Mouse (Mus musculus) MEL (cell line): ENCODE measurements around the gene Fosl1. TPM values are rescaled to one million over a fixed set of nuclear protein-coding genes. Genes with fewer than 3 reads are reported as not detected.

Experiments
- DNase-seq: peaks from one replicate; pipeline ENCODE4 v3.0.0; 2011; ENCODE audit warnings: low read depth, low spot score
- H3K27ac ChIP-seq: 2 replicates; pipeline ENCODE4 v1.5.1; 2012; ENCODE audit warnings: low read depth, mild to moderate bottlenecking, control low read depth, low read length, moderate library complexity; ENCODE audit not compliant: control insufficient read depth
- H3K27me3 ChIP-seq, 2 experiments: fragments of 150-350 bp in 1 of 2; sonication (generic) in 1 of 2; 2 replicates each; pipeline ENCODE4 v1.6.1; 2012; ENCODE audit warnings: low read length in 2 of 2, mild to moderate bottlenecking in 2 of 2, improper control_type of control experiment in 1 of 2, moderate library complexity in 1 of 2; ENCODE audit not compliant: insufficient read depth in 2 of 2, control insufficient read depth in 1 of 2
- H3K36me3 ChIP-seq, 2 experiments: 2 replicates each; pipeline ENCODE4 v1.6.1; 2012 to 2014; ENCODE audit warnings: low read length in 2 of 2, improper control_type of control experiment in 1 of 2, inconsistent platforms in 1 of 2, mild to moderate bottlenecking in 1 of 2; ENCODE audit not compliant: insufficient read depth in 2 of 2, control insufficient read depth in 1 of 2
- H3K4me1 ChIP-seq, 2 experiments: fragments of 150-350 bp in 1 of 2; sonication (generic) in 1 of 2; 2 replicates each; pipeline ENCODE4 v1.6.1; 2012; ENCODE audit warnings: low read length in 2 of 2, improper control_type of control experiment in 1 of 2, mild to moderate bottlenecking in 1 of 2; ENCODE audit not compliant: insufficient read depth in 2 of 2, control insufficient read depth in 1 of 2
- H3K4me3 ChIP-seq, 2 experiments: fragments of 150-350 bp in 1 of 2; sonication (generic) in 1 of 2; 2 replicates each; pipeline ENCODE4 v1.5.1; 2012; ENCODE audit warnings: low read depth in 2 of 2, low read length in 2 of 2, mild to moderate bottlenecking in 2 of 2, moderate library complexity in 2 of 2, control low read depth in 1 of 2, improper control_type of control experiment in 1 of 2; ENCODE audit not compliant: control insufficient read depth in 1 of 2, insufficient read depth in 1 of 2
- H3K79me2 ChIP-seq: 2 replicates; pipeline ENCODE4 v1.6.1; 2012; ENCODE audit warnings: mild to moderate bottlenecking, low read length, moderate library complexity; ENCODE audit not compliant: control insufficient read depth, poor library complexity, insufficient read depth
- H3K9ac ChIP-seq: 2 replicates; pipeline ENCODE4 v1.6.1; 2012; ENCODE audit warnings: low read depth, mild to moderate bottlenecking, control low read depth, low read length, moderate library complexity; ENCODE audit not compliant: control insufficient read depth, poor library complexity, severe bottlenecking
- H3K9me3 ChIP-seq: fragments of 150-350 bp; sonication (generic); replicated peaks from 2 replicates; pipeline ENCODE4 v1.6.1; 2012; ENCODE audit warnings: mild to moderate bottlenecking, low read length, improper control_type of control experiment, moderate library complexity; ENCODE audit not compliant: insufficient read depth
- BHLHE40 ChIP-seq: IDR thresholded peaks from 2 replicates; pipeline ENCODE4 v1.6.1; 2012; ENCODE audit warnings: low read depth, mild to moderate bottlenecking, inconsistent platforms, low read length, improper control_type of control experiment, borderline replicate concordance
- CHD2 ChIP-seq: IDR thresholded peaks from 2 replicates; pipeline ENCODE4 v1.6.1; 2011; ENCODE audit warnings: low read length, improper control_type of control experiment
- CTCF ChIP-seq, 3 experiments: IDR thresholded peaks in 2 of 3; conservative IDR thresholded peaks in 1 of 3; 2 replicates each; pipeline ENCODE4 v1.5.1; 2011 to 2012; ENCODE audit warnings: low read length in 3 of 3, low read depth in 2 of 3, mild to moderate bottlenecking in 2 of 3, improper control_type of control experiment in 1 of 3, inconsistent platforms in 1 of 3, mixed read lengths in 1 of 3, moderate library complexity in 1 of 3; ENCODE audit not compliant: control insufficient read depth in 1 of 3, insufficient read depth in 1 of 3, poor library complexity in 1 of 3, severe bottlenecking in 1 of 3
- E2F4 ChIP-seq: IDR thresholded peaks from 2 replicates; pipeline ENCODE4 v1.6.1; 2011; ENCODE audit warnings: low read depth, low read length, improper control_type of control experiment, borderline replicate concordance
- ELF1 ChIP-seq: IDR thresholded peaks from 2 replicates; pipeline ENCODE4 v1.6.1; 2014; ENCODE audit warnings: low read depth, mild to moderate bottlenecking, inconsistent platforms, low read length, improper control_type of control experiment, moderate library complexity
- EP300 ChIP-seq, 2 experiments: IDR thresholded peaks; 2 replicates each; pipeline ENCODE4 v1.6.1; 2011; ENCODE audit warnings: improper control_type of control experiment in 2 of 2, low read length in 2 of 2, low read depth in 1 of 2, mild to moderate bottlenecking in 1 of 2
- ETS1 ChIP-seq: IDR thresholded peaks from 2 replicates; pipeline ENCODE4 v1.6.1; 2012; ENCODE audit warnings: low read depth, mild to moderate bottlenecking, inconsistent platforms, low read length, improper control_type of control experiment, moderate library complexity
- GABPA ChIP-seq: IDR thresholded peaks from 2 replicates; pipeline ENCODE4 v1.6.1; 2012; ENCODE audit warnings: low read depth, mild to moderate bottlenecking, inconsistent platforms, low read length, improper control_type of control experiment, moderate library complexity
- GATA1 ChIP-seq: IDR thresholded peaks from 2 replicates; pipeline ENCODE4 v1.6.1; 2011; ENCODE audit warnings: low read depth, low read length, improper control_type of control experiment
- JUND ChIP-seq: IDR thresholded peaks from 2 replicates; pipeline ENCODE4 v1.6.1; 2011; ENCODE audit warnings: low read depth, mild to moderate bottlenecking, improper control_type of control experiment, low read length
- KAT2A ChIP-seq: conservative IDR thresholded peaks from 2 replicates; pipeline ENCODE4 v1.6.1; 2012; ENCODE audit warnings: low read depth, low read length, improper control_type of control experiment, inconsistent platforms
- MAFK ChIP-seq: IDR thresholded peaks from 2 replicates; pipeline ENCODE4 v1.6.1; 2011; ENCODE audit warnings: low read depth, mild to moderate bottlenecking, low read length, improper control_type of control experiment, borderline replicate concordance
- MAX ChIP-seq: IDR thresholded peaks from 2 replicates; pipeline ENCODE4 v1.6.1; 2011; ENCODE audit warnings: low read length, improper control_type of control experiment
- MAZ ChIP-seq: IDR thresholded peaks from 2 replicates; pipeline ENCODE4 v1.6.1; 2012; ENCODE audit warnings: low read depth, mild to moderate bottlenecking, inconsistent platforms, low read length, improper control_type of control experiment
- MXI1 ChIP-seq: IDR thresholded peaks from 2 replicates; pipeline ENCODE4 v1.6.1; 2011; ENCODE audit warnings: mild to moderate bottlenecking, low read depth, low read length, improper control_type of control experiment
- MYB ChIP-seq: IDR thresholded peaks from 2 replicates; pipeline ENCODE4 v1.6.1; 2011; ENCODE audit warnings: mild to moderate bottlenecking, low read depth, low read length, improper control_type of control experiment
- MYC ChIP-seq: IDR thresholded peaks from 2 replicates; pipeline ENCODE4 v1.6.1; 2011; ENCODE audit warnings: low read depth, mild to moderate bottlenecking, low read length, improper control_type of control experiment, moderate library complexity
- NELFE ChIP-seq: IDR thresholded peaks from 2 replicates; pipeline ENCODE4 v1.6.1; 2011; ENCODE audit warnings: low read depth, low read length, improper control_type of control experiment
- POLR2A ChIP-seq, 2 experiments: IDR thresholded peaks; 2 replicates each; pipeline ENCODE4 v1.6.1; 2011 to 2012; ENCODE audit warnings: low read length in 2 of 2, mild to moderate bottlenecking in 2 of 2, control low read depth in 1 of 2, improper control_type of control experiment in 1 of 2, low read depth in 1 of 2, moderate library complexity in 1 of 2; ENCODE audit not compliant: control insufficient read depth in 1 of 2, insufficient read depth in 1 of 2, poor library complexity in 1 of 2
- POLR2AphosphoS5 ChIP-seq: IDR thresholded peaks from 2 replicates; pipeline ENCODE4 v1.6.1; 2012; ENCODE audit warnings: low read depth, borderline replicate concordance, mild to moderate bottlenecking, inconsistent platforms, low read length, moderate library complexity, mixed read lengths
- RAD21 ChIP-seq: IDR thresholded peaks from 2 replicates; pipeline ENCODE4 v1.6.1; 2011; ENCODE audit warnings: mild to moderate bottlenecking, low read depth, low read length, improper control_type of control experiment
- RCOR1 ChIP-seq: IDR thresholded peaks from 2 replicates; pipeline ENCODE4 v1.6.1; 2012; ENCODE audit warnings: low read depth, mild to moderate bottlenecking, inconsistent platforms, low read length, improper control_type of control experiment
- SIN3A ChIP-seq: IDR thresholded peaks from 2 replicates; pipeline ENCODE4 v1.6.1; 2012; ENCODE audit warnings: low read length, improper control_type of control experiment, inconsistent platforms
- TAL1 ChIP-seq: IDR thresholded peaks from 2 replicates; pipeline ENCODE4 v1.6.1; 2012; ENCODE audit warnings: mild to moderate bottlenecking, inconsistent platforms, low read length, moderate library complexity, mixed read lengths
- TBP ChIP-seq: IDR thresholded peaks from 2 replicates; pipeline ENCODE4 v1.8.0; 2011; ENCODE audit warnings: low read depth, low read length, improper control_type of control experiment
- TCF12 ChIP-seq: IDR thresholded peaks from 2 replicates; pipeline ENCODE4 v1.6.1; 2014; ENCODE audit warnings: low read depth, mild to moderate bottlenecking, inconsistent platforms, low read length, improper control_type of control experiment, moderate library complexity
- USF1 ChIP-seq: IDR thresholded peaks from 2 replicates; pipeline ENCODE4 v1.6.1; 2014; ENCODE audit warnings: low read depth, mild to moderate bottlenecking, inconsistent platforms, low read length, improper control_type of control experiment, moderate library complexity
- ZC3H11A ChIP-seq: IDR thresholded peaks from 2 replicates; pipeline ENCODE4 v1.6.1; 2012; ENCODE audit warnings: low read depth, mild to moderate bottlenecking, inconsistent platforms, low read length, improper control_type of control experiment
- ZMIZ1 ChIP-seq: IDR thresholded peaks from 2 replicates; pipeline ENCODE4 v1.6.1; 2012; ENCODE audit warnings: low read depth, mild to moderate bottlenecking, inconsistent platforms, low read length, improper control_type of control experiment, moderate library complexity
- ZNF384 ChIP-seq: IDR thresholded peaks from 2 replicates; pipeline ENCODE4 v1.6.1; 2012; ENCODE audit warnings: low read depth, mild to moderate bottlenecking, inconsistent platforms, low read length, improper control_type of control experiment
- polyA plus RNA-seq, 2 experiments: library from polyadenylated mRNA; stranded (reverse) in 1 of 2; unstranded in 1 of 2; fragments of >175 nt in 1 of 2; fragments of >200 nt in 1 of 2; gene quantifications; 2 replicates each; pipeline versions ENCODE4 v1.2.1 to v1.2.4; 2012; ENCODE audit warnings: low replicate concordance in 2 of 2, low read depth in 1 of 2; ENCODE audit not compliant: insufficient read length in 2 of 2, insufficient read depth in 1 of 2, missing spikeins in 1 of 2
- total RNA-seq: library from RNA; depleted of rRNA; stranded (reverse); fragments of 300-350 nt; gene quantifications from 2 replicates; pipeline ENCODE4 v1.2.3, GENCODE M21; 2012

Gene Fosl1
- total and polyA plus RNA-seq, 3 experiments = 2.0 to 3.1 TPM; not detected in 1

DNA sequence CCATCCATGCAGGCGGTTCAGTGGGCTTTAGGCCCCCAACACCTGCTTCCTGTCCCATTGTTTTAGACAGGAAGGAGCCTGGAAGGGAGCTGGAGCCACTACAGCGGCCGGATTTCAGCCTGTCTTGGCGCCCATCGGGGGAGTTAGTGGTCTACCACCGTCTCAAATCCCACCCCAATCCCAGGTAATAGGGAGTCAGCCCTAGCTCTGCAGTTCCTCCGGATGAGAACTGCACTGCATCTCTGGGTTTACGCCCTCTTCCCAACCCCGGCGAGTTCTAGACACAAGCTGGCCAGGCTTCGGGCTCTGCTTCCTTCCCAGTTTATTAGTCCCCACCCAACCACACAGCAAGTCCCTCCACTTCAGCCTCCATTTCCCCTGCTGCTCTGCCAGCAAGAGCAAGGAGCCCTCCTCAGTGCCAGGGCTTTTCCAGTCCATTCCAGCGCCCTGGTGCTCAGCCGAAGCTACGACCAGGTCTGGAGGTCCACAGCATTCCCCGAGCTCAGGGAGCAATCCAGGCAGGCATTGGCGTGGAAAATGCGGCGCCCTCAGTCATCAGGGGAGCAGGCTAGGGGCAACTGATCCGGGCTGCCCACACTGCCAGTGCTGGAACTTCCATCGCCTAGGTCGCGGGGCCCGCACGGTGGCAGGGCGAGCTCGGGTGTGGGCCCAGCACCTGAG lies 9.0 kb downstream of the Fosl1 start:
- no peak for TF ChIP-seq MAZ
- TF ChIP-seq SIN3A = no peak
- no peak for TF ChIP-seq POLR2A (IDR thresholded peaks at IDR 0.05; ENCODE audit: control insufficient read depth in 1 of 2, insufficient read depth in 1 of 2, low read depth in 1 of 2, low read length in 2 of 2, poor library complexity in 1 of 2)
- H3K27me3 ChIP-seq = no peaks in the 10 kb centered on the region
- H3K79me2 ChIP-seq = peaks cover 18% of the 10 kb centered on the region
- H3K9ac ChIP-seq = peak overlapping the region; percentile 89
- no peak overlapping the region for H3K27ac ChIP-seq
- peak overlapping the region; percentile 77 for H3K4me3 ChIP-seq
- H3K36me3 ChIP-seq = peaks cover 0 to 5% of the 10 kb centered on the region in 2 experiments; a peak in 2 of 4 replicates
- DNase-seq = peak; percentile 44
- H3K4me1 ChIP-seq = peaks cover 0 to 28% of the 10 kb centered on the region in 2 experiments
- no peaks in the 10 kb centered on the region for H3K9me3 ChIP-seq

DNA sequence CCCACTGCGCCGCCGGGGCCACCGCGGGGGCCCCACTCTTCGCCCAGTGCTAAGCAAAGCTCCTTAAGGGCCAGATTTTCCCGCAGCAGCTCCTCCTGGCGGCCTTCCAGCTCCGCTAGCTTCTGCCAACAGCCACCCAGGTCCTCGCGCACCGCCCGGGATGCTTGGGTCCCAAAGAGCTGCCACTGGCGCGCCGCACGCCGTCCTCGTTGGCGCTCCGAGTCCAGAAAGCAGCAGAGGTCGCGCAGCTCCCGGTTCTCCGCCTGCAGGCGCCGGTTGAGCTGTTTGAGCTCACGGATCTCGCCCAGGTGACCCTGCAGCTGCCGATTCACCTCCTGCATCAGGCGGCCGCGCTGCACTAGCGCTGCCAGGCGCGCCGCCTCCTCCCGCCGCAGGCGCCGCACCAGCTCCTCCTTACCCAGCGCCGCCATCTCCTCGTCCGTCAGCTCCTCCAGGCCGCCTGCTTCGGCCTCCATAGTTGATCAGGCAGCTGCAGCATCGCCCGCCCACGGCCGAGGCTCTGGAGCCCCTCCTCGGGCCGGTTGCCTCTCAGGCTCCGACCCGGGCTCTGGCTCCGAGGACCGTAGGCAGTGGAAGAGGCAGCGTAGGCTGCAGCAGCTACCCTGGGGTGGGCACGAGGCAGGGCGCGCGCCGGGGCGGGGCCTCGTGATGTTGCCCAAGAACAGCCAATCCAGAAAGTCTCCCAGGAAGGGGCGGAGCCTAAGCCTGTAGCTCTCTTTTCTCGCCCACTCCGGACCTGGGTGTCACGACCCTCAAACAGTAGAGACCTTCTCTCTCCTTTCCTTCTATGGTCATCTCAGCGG lies 9.8 kb downstream of the Fosl1 start:
- peaks cover 0 to 5% of the 10 kb centered on the region in 2 experiments; a peak in 2 of 4 replicates for H3K36me3 ChIP-seq
- H3K9ac ChIP-seq = peak overlapping the region; percentile 89
- peak; percentile 96 for DNase-seq
- peaks cover 0 to 31% of the 10 kb centered on the region in 2 experiments for H3K4me1 ChIP-seq
- no peaks in the 10 kb centered on the region for H3K27me3 ChIP-seq
- peak overlapping the region; percentile 77 for H3K4me3 ChIP-seq
- peaks cover 18% of the 10 kb centered on the region for H3K79me2 ChIP-seq
- H3K27ac ChIP-seq = peak overlapping the region; percentile 51
- no peaks in the 10 kb centered on the region for H3K9me3 ChIP-seq
- TF ChIP-seq ZNF384 = no peak
- 0 out of 2 replicates have a peak, but pooled peaks have one; percentile 35 for TF ChIP-seq TBP
- TF ChIP-seq ZC3H11A = no peak
- no peak for TF ChIP-seq JUND
- 0 out of 6 replicates have a peak, but pooled peaks of 1 of the 3 experiments have one; percentile 9 for TF ChIP-seq CTCF (IDR thresholded peaks at IDR 0.05 in 2 of 3, conservative IDR thresholded peaks at IDR 0.05 in 1 of 3; ENCODE audit: control insufficient read depth in 1 of 3, insufficient read depth in 1 of 3, low read depth in 2 of 3, low read length in 3 of 3, poor library complexity in 1 of 3, severe bottlenecking in 1 of 3)
- no peak for TF ChIP-seq MYB
- no peak for TF ChIP-seq E2F4
- peak; percentile 87 for TF ChIP-seq NELFE
- TF ChIP-seq BHLHE40 = no peak
- TF ChIP-seq ELF1 = peak; percentile 6; the same call in 1 of the 2 replicates
- TF ChIP-seq GABPA = no peak
- no peak for TF ChIP-seq POLR2AphosphoS5
- TF ChIP-seq MAFK = no peak
- peak; percentile 74 for TF ChIP-seq MXI1
- peak; percentile 48; the same call in 1 of the 2 replicates for TF ChIP-seq MYC
- peak; percentile 29; the same call in 1 of the 2 replicates for TF ChIP-seq TCF12
- no peak for TF ChIP-seq EP300 (IDR thresholded peaks at IDR 0.05; ENCODE audit: low read depth in 1 of 2, low read length in 2 of 2)
- no peak for TF ChIP-seq RCOR1
- TF ChIP-seq USF1 = peak; percentile 67; the same call in 1 of the 2 replicates
- TF ChIP-seq TAL1 = no peak
- no peak for TF ChIP-seq ETS1
- TF ChIP-seq MAX = peak; percentile 81
- peak; percentile 76 for TF ChIP-seq ZMIZ1
- TF ChIP-seq CHD2 = no peak
- TF ChIP-seq RAD21 = no peak
- no peak for TF ChIP-seq GATA1
- TF ChIP-seq KAT2A = no peak
